Mouse (Mus musculus) bone marrow macrophage, adult 2 months (primary cell): ENCODE measurements around the gene Slc4a3.

Experiments used
- CTCF ChIP-seq: IDR thresholded peaks from 2 replicates; pipeline ENCODE4 v1.5.1; 2012; ENCODE audit warnings: low read depth, mild to moderate bottlenecking, low read length, moderate library complexity
- POLR2A ChIP-seq: IDR thresholded peaks from 2 replicates; pipeline ENCODE4 v1.6.1; 2012; ENCODE audit warnings: mild to moderate bottlenecking, low read depth, low read length, borderline replicate concordance

- no peak for TF ChIP-seq CTCF
- no peak for TF ChIP-seq POLR2A
Measured at GRCm38 (mm10) chr1:75512550-75512949, 33.5 kb upstream of the Slc4a3 start.
